Mouse (Mus musculus) MEL (cell line): ENCODE results near the gene Arhgef1.

Experiments used
- CTCF ChIP-seq, 3 experiments: IDR thresholded peaks in 2 of 3; conservative IDR thresholded peaks in 1 of 3; 2 replicates each; pipeline ENCODE4 v1.5.1; 2011 to 2012; ENCODE audit warnings: low read length in 3 of 3, low read depth in 2 of 3, mild to moderate bottlenecking in 2 of 3, improper control_type of control experiment in 1 of 3, inconsistent platforms in 1 of 3, mixed read lengths in 1 of 3, moderate library complexity in 1 of 3; ENCODE audit not compliant: control insufficient read depth in 1 of 3, insufficient read depth in 1 of 3, poor library complexity in 1 of 3, severe bottlenecking in 1 of 3
- ELF1 ChIP-seq: IDR thresholded peaks from 2 replicates; pipeline ENCODE4 v1.6.1; 2014; ENCODE audit warnings: low read depth, mild to moderate bottlenecking, inconsistent platforms, low read length, improper control_type of control experiment, moderate library complexity
- MAX ChIP-seq: IDR thresholded peaks from 2 replicates; pipeline ENCODE4 v1.6.1; 2011; ENCODE audit warnings: low read length, improper control_type of control experiment
- SIN3A ChIP-seq: IDR thresholded peaks from 2 replicates; pipeline ENCODE4 v1.6.1; 2012; ENCODE audit warnings: low read length, improper control_type of control experiment, inconsistent platforms

DNA sequence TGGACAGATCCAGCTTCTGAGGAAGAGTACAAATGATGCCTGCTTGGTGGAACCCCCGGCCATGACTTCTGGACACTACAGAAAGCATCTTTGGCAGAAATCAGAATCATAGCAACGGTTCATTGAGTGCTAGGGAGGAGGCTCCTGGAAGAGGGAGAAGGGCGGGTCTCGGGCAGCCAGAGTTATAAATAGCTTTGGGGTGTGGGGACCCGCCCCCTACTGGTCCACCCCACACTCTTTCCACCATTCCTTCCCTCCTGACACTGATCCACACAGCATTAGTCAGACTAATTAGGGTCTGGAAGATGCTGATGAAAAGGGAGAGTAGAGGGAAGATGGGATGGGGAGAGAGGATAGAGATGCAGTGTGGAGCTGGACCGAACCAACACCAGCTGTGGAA is 3.8 kb downstream of the Arhgef1 start:
- TF ChIP-seq CTCF (IDR thresholded peaks at IDR 0.05 in 2 of 3, conservative IDR thresholded peaks at IDR 0.05 in 1 of 3; ENCODE audit: control insufficient read depth in 1 of 3, insufficient read depth in 1 of 3, low read depth in 2 of 3, low read length in 3 of 3, poor library complexity in 1 of 3, severe bottlenecking in 1 of 3) = no peak
- TF ChIP-seq SIN3A = no peak
- no peak for TF ChIP-seq MAX
- TF ChIP-seq ELF1 = no peak
